Mouse (Mus musculus) kidney, embryonic 14.5 days (tissue): ENCODE results near the gene Lsm10. TPM values are rescaled to one million over a fixed set of nuclear protein-coding genes. Genes with fewer than 3 reads are reported as not detected.

Experiments
- ATAC-seq: fragments of 200-750 bp; cut with Nextera tagmentation; 2 replicates; pipeline ENCODE4 v1.8.0; 2017; ENCODE audit warnings: moderate number of reproducible peaks, mild to moderate bottlenecking, moderate TSS enrichment, moderate library complexity; ENCODE audit not compliant: low FRiP score, low TSS enrichment
- H3K27ac ChIP-seq: fragments of 300-500 bp; sonication (generic); 2 replicates; pipeline ENCODE4 v1.5.1; 2014; ENCODE audit warnings: low read depth, mild to moderate bottlenecking, low read length, moderate library complexity, mixed read lengths
- H3K27me3 ChIP-seq: fragments of 300-500 bp; sonication (generic); 2 replicates; pipeline ENCODE4 v1.6.1; 2014; ENCODE audit warnings: mild to moderate bottlenecking, low read length; ENCODE audit not compliant: control insufficient read depth, insufficient read depth
- H3K36me3 ChIP-seq: fragments of 300-500 bp; sonication (generic); 2 replicates; pipeline ENCODE4 v1.6.1; 2014; ENCODE audit warnings: low read length, mixed read lengths; ENCODE audit not compliant: control insufficient read depth, insufficient read depth
- H3K4me1 ChIP-seq: fragments of 300-500 bp; sonication (generic); 2 replicates; pipeline ENCODE4 v1.6.1; 2014; ENCODE audit warnings: low read length, mixed read lengths; ENCODE audit not compliant: control insufficient read depth, insufficient read depth
- H3K4me2 ChIP-seq: fragments of 300-500 bp; sonication (generic); replicated peaks from 2 replicates; pipeline ENCODE4 v1.6.1; 2014; ENCODE audit warnings: low read depth, mild to moderate bottlenecking, low read length
- H3K4me3 ChIP-seq: fragments of 300-500 bp; sonication (generic); 2 replicates; pipeline ENCODE4 v1.5.1; 2014; ENCODE audit warnings: mild to moderate bottlenecking, low read length
- H3K9ac ChIP-seq: fragments of 300-500 bp; sonication (generic); 2 replicates; pipeline ENCODE4 v1.6.1; 2014; ENCODE audit warnings: low read depth, mild to moderate bottlenecking, low read length, moderate library complexity
- H3K9me3 ChIP-seq: fragments of 300-500 bp; sonication (generic); 2 replicates; pipeline ENCODE4 v1.6.1; 2016; ENCODE audit warnings: low read length; ENCODE audit not compliant: control insufficient read depth
- WGBS: fragments of 180-500 bp; shearing (Covaris S2); extraction: QIAGEN DNeasy Blood & Tissue Kit; methylation state at CpG from one replicate; pipeline ENCODE4 v1.1.7; 2014; 5-methylcytosine and 5-hydroxymethylcytosine counted together
- polyA plus RNA-seq: library from polyadenylated mRNA; unstranded; fragments of >200 nt; fragmentation: Nextera tagmentation; extraction: Ambion mirVana; gene quantifications from 2 replicates; pipeline ENCODE4 v1.2.1, GENCODE M21; 2014

Gene Lsm10
- polyA plus RNA-seq, 1 experiment from 2014 or later = 47.3 TPM

DNA sequence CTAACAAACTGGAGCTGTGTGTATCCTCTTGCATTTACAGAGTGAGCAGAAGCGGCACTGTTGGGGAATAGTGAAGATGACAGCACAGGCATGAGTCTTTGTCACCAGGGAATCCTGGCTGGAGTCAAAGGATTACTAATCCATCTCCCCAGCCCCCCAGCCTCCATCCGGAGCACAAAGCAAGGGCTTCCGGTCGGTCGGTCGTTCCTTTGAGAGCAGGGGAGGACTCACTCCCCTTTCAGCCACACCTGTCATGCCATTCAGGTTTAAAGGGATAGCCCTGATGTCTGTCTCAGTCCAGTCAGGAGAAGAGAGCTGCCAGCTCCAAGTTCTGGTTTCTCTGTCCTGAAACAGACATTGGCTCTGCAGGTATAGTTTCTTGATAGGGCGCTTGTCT lies 14.7 kb downstream of the Lsm10 start:
- H3K4me3 ChIP-seq = no peak overlapping the region
- 20% methylated on average over 7 of the region's 7 CpGs for WGBS

GRCm38 (mm10) chr4:126113243-126113642 lies 16.8 kb downstream of the Lsm10 start:
- Histone ChIP-seq H3K27ac (no peak overlapping the region), H3K36me3 (peaks cover 2% of the 10 kb centered on the region), H3K4me3 (no peak overlapping the region), H3K4me2 (no peak overlapping the region), H3K9me3 (no peaks in the 10 kb centered on the region), H3K9ac (no peak overlapping the region), H3K27me3 (no peaks in the 10 kb centered on the region), H3K4me1 (peaks cover 27% of the 10 kb centered on the region)
- no peak for ATAC-seq
- 86% methylated on average over 4 of the region's 4 CpGs for WGBS

More for the DNA sequence above, 14.7 kb downstream of the Lsm10 start:
- peak overlapping the region; percentile 84; the same call in 1 of the 2 replicates for H3K27ac ChIP-seq
- no peak for ATAC-seq
- H3K27me3 ChIP-seq = no peaks in the 10 kb centered on the region
- peak overlapping the region; percentile 25 for H3K4me2 ChIP-seq
- peak overlapping the region; percentile 42 for H3K9ac ChIP-seq
- peaks cover 25% of the 10 kb centered on the region for H3K4me1 ChIP-seq
- no peaks in the 10 kb centered on the region for H3K9me3 ChIP-seq
- H3K36me3 ChIP-seq = no peaks in the 10 kb centered on the region

- no peak overlapping the region for H3K27ac ChIP-seq
- H3K4me2 ChIP-seq = no peak overlapping the region
- H3K9ac ChIP-seq = no peak overlapping the region
- peaks cover 2% of the 10 kb centered on the region for H3K36me3 ChIP-seq
- no peak for ATAC-seq
- 13% methylated on average over 6 of the region's 6 CpGs for WGBS
- H3K9me3 ChIP-seq = no peaks in the 10 kb centered on the region
- H3K27me3 ChIP-seq = no peaks in the 10 kb centered on the region
- peaks cover 27% of the 10 kb centered on the region for H3K4me1 ChIP-seq
- H3K4me3 ChIP-seq = no peak overlapping the region
These were observed 17.5 kb downstream of the Lsm10 start for GRCm38 (mm10) chr4:126113943-126114342.

GRCm38 (mm10) chr4:126115411-126115810 lies 19.0 kb downstream of the Lsm10 start:
- Histone ChIP-seq H3K27me3 (no peaks in the 10 kb centered on the region), H3K36me3 (peaks cover 2% of the 10 kb centered on the region), H3K4me3 (no peak overlapping the region), H3K4me2 (no peak overlapping the region), H3K27ac (no peak overlapping the region), H3K4me1 (peaks cover 15% of the 10 kb centered on the region), H3K9me3 (no peaks in the 10 kb centered on the region), H3K9ac (no peak overlapping the region)
- no peak for ATAC-seq
- WGBS = 80% methylated on average over 9 of the region's 9 CpGs

- H3K4me3 ChIP-seq = no peak overlapping the region
- peaks cover 9% of the 10 kb centered on the region for H3K4me1 ChIP-seq
- 62% methylated on average over 6 of the region's 6 CpGs for WGBS
- ATAC-seq = no peak
- peaks cover 2% of the 10 kb centered on the region for H3K36me3 ChIP-seq
- no peak overlapping the region for H3K9ac ChIP-seq
- H3K4me2 ChIP-seq = no peak overlapping the region
- H3K9me3 ChIP-seq = no peaks in the 10 kb centered on the region; the same call in 1 of the 2 replicates
- H3K27ac ChIP-seq = no peak overlapping the region
- H3K27me3 ChIP-seq = no peaks in the 10 kb centered on the region
These were observed 19.6 kb downstream of the Lsm10 start for GRCm38 (mm10) chr4:126115871-126116521.

DNA sequence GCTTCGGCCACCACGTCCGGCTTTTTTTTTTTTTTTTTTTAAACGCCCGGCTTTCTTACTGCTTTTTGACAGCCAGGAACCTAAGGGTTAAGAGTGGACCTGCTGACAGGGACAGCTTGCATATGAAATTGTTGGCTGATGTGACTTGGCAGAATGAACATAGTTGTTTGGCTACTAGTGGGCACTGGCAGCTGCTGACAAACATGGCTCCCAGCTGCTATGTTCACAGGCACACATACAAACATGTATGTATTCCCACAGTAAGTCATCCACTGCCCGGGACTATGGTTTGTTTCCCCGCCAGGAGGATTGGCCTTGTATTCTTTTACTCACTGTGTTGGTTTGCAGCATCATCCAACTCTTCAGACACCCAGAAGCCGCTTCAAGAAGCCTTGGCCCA lies 20.7 kb downstream of the Lsm10 start:
- peaks cover 2% of the 10 kb centered on the region for H3K36me3 ChIP-seq
- H3K4me3 ChIP-seq = no peak overlapping the region
- no peak for ATAC-seq
- 82% methylated on average over 8 of the region's 8 CpGs for WGBS
- H3K4me2 ChIP-seq = no peak overlapping the region
- no peak overlapping the region for H3K9ac ChIP-seq
- 0 out of 2 replicates have a peak, but pooled peaks cover 3% of the 10 kb centered on the region for H3K4me1 ChIP-seq
- H3K27ac ChIP-seq = no peak overlapping the region
- H3K9me3 ChIP-seq = peaks cover 4% of the 10 kb centered on the region
- H3K27me3 ChIP-seq = no peaks in the 10 kb centered on the region

DNA sequence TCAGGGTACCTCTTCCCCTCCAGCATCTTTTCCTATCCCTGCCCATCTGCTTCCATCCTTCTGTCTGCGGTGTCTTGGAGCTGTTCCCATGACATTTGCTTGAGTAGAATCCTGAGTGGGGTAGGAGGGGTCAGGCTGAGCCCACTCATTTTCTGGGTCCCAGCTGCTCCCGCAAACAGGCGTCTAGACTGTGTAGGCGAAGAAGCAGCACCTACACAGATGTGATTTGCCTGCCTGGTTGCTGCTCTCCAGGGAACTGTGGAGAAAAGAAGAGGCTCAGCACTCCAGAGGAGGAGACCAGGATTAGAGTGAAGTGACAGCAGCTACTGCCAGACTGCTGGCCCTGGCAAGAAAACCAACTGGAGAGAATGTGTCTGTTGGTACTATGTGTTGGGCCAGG lies 22.2 kb downstream of the Lsm10 start:
- whole genome bisulfite sequencing = 84% methylated on average over 4 of the region's 4 CpGs
- H3K4me1 ChIP-seq = 0 out of 2 replicates have a peak, but pooled peaks cover 3% of the 10 kb centered on the region
- no peak for ATAC-seq
- no peaks in the 10 kb centered on the region for H3K27me3 ChIP-seq
- H3K9me3 ChIP-seq = peaks cover 4% of the 10 kb centered on the region
- H3K4me3 ChIP-seq = no peak overlapping the region
- H3K36me3 ChIP-seq = peaks cover 3% of the 10 kb centered on the region
- H3K27ac ChIP-seq = no peak overlapping the region
- H3K9ac ChIP-seq = no peak overlapping the region
- no peak overlapping the region for H3K4me2 ChIP-seq

- ATAC-seq = no peak
- H3K9me3 ChIP-seq = peaks cover 4% of the 10 kb centered on the region
- 94% methylated on average over 1 of the region's 1 CpGs for WGBS
- peaks cover 7% of the 10 kb centered on the region for H3K36me3 ChIP-seq
- 0 out of 2 replicates have a peak, but pooled peaks cover 3% of the 10 kb centered on the region for H3K4me1 ChIP-seq
- no peak overlapping the region for H3K4me3 ChIP-seq
- H3K27me3 ChIP-seq = no peaks in the 10 kb centered on the region
- H3K27ac ChIP-seq = no peak overlapping the region
- no peak overlapping the region for H3K9ac ChIP-seq
- no peak overlapping the region for H3K4me2 ChIP-seq
These were observed 22.6 kb downstream of the Lsm10 start for GRCm38 (mm10) chr4:126119051-126119450.

DNA sequence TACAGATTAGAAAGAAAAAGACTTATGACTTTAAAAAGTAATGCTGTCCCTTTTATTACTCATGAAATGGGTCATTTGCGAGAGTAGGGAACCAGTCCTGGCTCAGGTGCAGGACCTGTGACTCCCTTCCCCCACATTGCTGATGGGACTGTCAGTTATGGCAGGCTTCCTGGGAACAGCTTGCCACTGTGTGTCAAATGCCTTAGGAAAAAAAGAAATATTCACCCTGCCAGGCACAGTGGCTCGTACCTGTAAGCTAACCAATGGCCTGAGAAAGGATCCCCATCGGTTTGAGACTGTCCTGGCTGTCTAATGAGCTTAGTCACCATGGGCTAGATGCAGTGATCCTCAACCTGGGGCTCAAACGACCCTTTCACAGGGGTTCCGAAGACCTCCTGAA lies 23.6 kb downstream of the Lsm10 start:
- 79% methylated on average over 5 of the region's 5 CpGs for WGBS
- no peak overlapping the region for H3K9ac ChIP-seq
- no peak for ATAC-seq
- H3K4me1 ChIP-seq = 0 out of 2 replicates have a peak, but pooled peaks cover 3% of the 10 kb centered on the region
- H3K4me3 ChIP-seq = no peak overlapping the region
- no peaks in the 10 kb centered on the region for H3K27me3 ChIP-seq
- peaks cover 17% of the 10 kb centered on the region for H3K36me3 ChIP-seq
- H3K9me3 ChIP-seq = peaks cover 4% of the 10 kb centered on the region
- H3K4me2 ChIP-seq = no peak overlapping the region
- no peak overlapping the region for H3K27ac ChIP-seq
